Mouse (Mus musculus) E14TG2a.4 (cell line): ENCODE data around the gene Kdelr1.

ENCODE experiments used
- H3K27me3 ChIP-seq: 2 replicates; pipeline ENCODE4 v1.6.1; 2014; ENCODE audit warnings: low read length, control low read depth; ENCODE audit not compliant: insufficient read depth
- H3K36me3 ChIP-seq: 2 replicates; pipeline ENCODE4 v1.6.1; 2014; ENCODE audit warnings: low read length, control low read depth; ENCODE audit not compliant: insufficient read depth
- H3K4me1 ChIP-seq: replicated peaks from 2 replicates; pipeline ENCODE4 v1.6.1; 2014; ENCODE audit warnings: low read depth, low read length, control low read depth
- H3K4me3 ChIP-seq: replicated peaks from 2 replicates; pipeline ENCODE4 v1.5.1; 2014; ENCODE audit warnings: mild to moderate bottlenecking, low read length
- H3K9me3 ChIP-seq: 2 replicates; pipeline ENCODE4 v1.6.1; 2014; ENCODE audit warnings: low read length, control low read depth
- CTCF ChIP-seq: conservative IDR thresholded peaks from 2 replicates; pipeline ENCODE4 v1.5.1; 2014; ENCODE audit warnings: low read length
- NANOG ChIP-seq: IDR thresholded peaks from 2 replicates; pipeline ENCODE4 v1.6.1; 2014; ENCODE audit warnings: borderline replicate concordance, low read length, mixed read lengths
- POU5F1 ChIP-seq: IDR thresholded peaks from 2 replicates; pipeline ENCODE4 v1.6.1; 2014; ENCODE audit warnings: low read length, borderline replicate concordance

The Kdelr1 gene

DNA sequence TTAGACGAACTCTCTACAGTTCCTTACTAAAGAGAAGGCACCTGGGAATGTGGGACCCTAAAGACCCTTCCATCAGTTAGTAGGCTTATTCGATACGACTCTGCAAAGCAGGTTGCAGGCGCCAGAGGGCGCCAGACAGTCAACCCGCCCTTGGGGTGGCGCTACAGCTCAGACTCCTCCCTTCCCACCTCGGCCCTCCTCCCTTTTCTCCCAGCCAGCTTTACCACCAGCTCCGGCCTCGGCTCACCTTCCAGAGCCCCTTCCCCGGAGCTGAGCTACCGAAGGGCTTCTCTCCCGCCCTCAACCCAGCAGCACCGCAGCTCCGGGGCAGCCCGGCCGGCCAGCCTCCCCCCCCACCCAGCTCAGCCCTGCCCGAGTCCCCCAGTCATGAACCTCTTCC lies at the start of gene Kdelr1:
Kdelr1 (plus strand) TSS at position 149 of the 400 bp plus-strand sequence.
- TF ChIP-seq CTCF (peak; percentile 87), POU5F1 (no peak)
- H3K4me3 ChIP-seq, result peak within 1 kb of the TSS; percentile 87
- peaks cover 45% of the 10 kb centered on the region for H3K27me3 ChIP-seq
- peaks cover 36% of the 10 kb centered on the region for H3K36me3 ChIP-seq
- H3K9me3 ChIP-seq, result no peaks in the 10 kb centered on the region
- H3K4me1 ChIP-seq, result peaks cover 46% of the 10 kb centered on the region

DNA sequence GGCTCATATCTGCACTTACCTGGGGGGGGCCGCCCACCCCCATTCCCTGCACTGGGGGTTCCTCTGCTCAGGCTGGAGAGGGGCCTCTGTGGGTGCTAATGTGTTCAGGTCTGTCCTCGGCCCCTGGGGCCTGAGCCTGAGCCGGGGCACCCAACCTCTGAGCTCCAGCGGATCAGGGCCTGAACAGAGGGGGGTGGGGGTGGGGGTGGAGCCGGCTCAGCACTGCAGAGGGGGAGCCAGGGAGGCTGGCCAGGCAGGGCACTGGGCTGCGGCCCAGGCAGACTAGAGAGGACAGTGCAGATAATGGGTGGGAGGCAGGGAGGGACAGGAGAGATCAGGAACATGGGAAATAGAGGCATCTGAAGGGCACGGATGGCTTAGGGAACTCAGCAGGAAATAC lies 48.0 kb upstream of the Kdelr1 start, which contains the start of gene Kcnj14:
Kcnj14 (minus strand) TSS at position 185 of the 400 bp plus-strand sequence.
- H3K9me3 ChIP-seq, result no peaks in the 10 kb centered on the region
- H3K36me3 ChIP-seq, result peaks cover 89% of the 10 kb centered on the region
- H3K4me1 ChIP-seq, result peaks cover 65% of the 10 kb centered on the region
- no peak for TF ChIP-seq POU5F1
- 0 out of 2 replicates have a peak within 1 kb of the TSS, but pooled peaks have one; percentile 13 for H3K4me3 ChIP-seq
- no peaks in the 10 kb centered on the region; the same call in 1 of the 2 replicates for H3K27me3 ChIP-seq

DNA sequence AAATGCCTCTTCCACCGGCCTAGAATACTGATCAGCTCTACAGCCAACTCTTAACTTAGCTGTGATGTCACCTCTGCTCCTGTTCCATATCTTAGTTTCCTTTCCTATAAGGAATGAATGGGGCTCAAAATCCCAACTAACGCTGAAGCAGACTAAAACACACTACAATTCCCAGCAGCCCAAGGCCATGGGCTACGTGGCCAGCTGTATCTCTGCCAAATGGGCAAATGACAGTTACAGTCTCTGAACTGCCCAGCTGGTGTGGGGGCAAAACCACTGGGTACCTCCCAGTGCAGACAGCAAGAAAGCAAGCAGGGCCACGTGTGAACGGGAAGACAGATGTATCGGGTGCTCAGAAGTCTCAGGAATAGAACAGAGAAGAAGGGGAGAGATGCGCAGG lies 45.9 kb upstream of the Kdelr1 start:
- no peak overlapping the region for H3K4me3 ChIP-seq
- H3K4me1 ChIP-seq, result peaks cover 76% of the 10 kb centered on the region
- H3K9me3 ChIP-seq, result no peaks in the 10 kb centered on the region
- peaks cover 6% of the 10 kb centered on the region for H3K27me3 ChIP-seq
- no peak for TF ChIP-seq POU5F1
- TF ChIP-seq CTCF, result no peak
- no peak for TF ChIP-seq NANOG
- peaks cover 83% of the 10 kb centered on the region for H3K36me3 ChIP-seq

DNA sequence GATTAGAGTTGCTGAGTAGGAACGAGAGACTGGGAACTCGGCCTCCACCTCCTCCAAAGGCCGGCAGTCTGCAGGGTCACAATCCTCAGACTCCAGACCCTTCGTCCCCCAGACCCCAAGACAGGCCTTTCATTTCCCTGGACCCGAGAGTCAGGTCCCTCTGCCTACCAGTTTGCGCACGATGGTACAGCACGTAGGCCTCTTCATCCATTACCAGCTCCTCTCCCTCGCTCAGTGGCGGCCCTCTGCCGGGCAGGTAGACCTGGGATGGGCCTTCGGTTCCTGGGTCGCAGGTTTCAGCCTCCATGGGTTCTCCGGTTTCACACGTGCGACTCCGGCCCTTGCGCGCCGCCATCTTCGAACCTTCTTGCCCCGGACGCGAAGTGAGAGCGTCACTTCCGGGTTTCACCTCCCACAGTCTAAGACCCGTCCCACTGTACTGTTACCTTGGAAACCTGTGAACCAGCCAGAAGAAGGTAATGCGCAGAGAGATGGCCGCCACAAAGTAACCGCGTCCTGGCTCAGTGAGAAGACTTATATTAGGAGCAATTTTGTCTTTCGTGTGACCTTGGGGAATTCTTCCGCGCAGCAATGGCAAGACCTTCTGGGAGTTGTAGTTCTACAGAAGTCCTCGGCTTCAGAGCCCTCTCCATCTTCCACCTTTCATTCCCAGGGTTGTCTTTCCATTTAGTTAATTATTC lies 42.0 kb upstream of the Kdelr1 start, which contains the start of gene Grwd1:
Grwd1 (minus strand) TSS at position 518 of the 701 bp plus-strand sequence.
- Histone ChIP-seq H3K4me1 (peaks cover 70% of the 10 kb centered on the region), H3K27me3 (peaks cover 41% of the 10 kb centered on the region)
- TF ChIP-seq CTCF, result no peak
- TF ChIP-seq NANOG, result no peak
- no peak for TF ChIP-seq POU5F1

DNA sequence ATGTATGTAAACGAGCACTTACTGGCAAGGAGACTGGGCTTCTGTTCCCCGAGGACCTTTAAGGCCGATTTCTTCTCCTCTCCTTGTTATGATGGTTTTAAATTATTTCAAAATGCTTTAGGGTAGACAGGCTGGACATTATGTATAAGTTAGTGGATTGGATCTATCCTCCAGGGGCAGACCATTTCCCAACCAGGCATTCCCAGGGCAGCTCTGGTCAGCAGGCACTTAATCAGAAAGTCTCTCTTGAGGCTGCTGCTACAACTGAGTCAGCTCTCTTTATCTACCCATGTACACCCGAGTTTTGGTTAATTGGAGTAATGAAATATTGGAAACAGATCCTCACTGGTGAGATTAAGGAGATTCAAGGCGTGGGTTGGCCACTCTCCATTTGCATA lies 41.4 kb upstream of the Kdelr1 start:
- Histone ChIP-seq H3K4me1 (peaks cover 64% of the 10 kb centered on the region), H3K9me3 (no peaks in the 10 kb centered on the region), H3K4me3 (peak overlapping the region; percentile 100), H3K27me3 (peaks cover 44% of the 10 kb centered on the region), H3K36me3 (peaks cover 38% of the 10 kb centered on the region)
- no peak for TF ChIP-seq NANOG

More for the DNA sequence above, 42.0 kb upstream of the Kdelr1 start, which contains the start of gene Grwd1:
- H3K9me3 ChIP-seq, result no peaks in the 10 kb centered on the region
- peaks cover 44% of the 10 kb centered on the region for H3K36me3 ChIP-seq
- peak within 1 kb of the TSS; percentile 100 for H3K4me3 ChIP-seq

DNA sequence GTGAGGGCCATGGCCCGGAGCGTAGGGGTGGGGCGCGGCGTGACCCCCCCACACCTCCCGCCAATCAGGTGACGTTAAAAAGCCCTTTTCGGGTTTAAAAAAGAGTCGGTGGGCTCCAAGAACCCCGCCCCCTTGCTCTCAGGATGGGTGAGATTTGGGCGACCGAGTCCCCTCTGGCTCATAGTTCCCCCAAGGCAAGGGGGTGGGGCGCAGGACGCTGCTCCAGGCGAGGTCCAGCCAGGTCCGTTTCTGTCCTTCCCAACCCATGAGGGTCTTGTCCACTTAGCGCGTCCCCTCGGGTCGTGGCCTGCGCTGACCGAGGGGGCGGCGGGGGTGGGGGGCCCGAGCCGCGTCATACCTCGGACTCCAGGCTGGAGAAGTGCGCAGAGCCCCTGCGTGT lies 40.1 kb upstream of the Kdelr1 start:
- H3K4me1 ChIP-seq, result peaks cover 51% of the 10 kb centered on the region

DNA sequence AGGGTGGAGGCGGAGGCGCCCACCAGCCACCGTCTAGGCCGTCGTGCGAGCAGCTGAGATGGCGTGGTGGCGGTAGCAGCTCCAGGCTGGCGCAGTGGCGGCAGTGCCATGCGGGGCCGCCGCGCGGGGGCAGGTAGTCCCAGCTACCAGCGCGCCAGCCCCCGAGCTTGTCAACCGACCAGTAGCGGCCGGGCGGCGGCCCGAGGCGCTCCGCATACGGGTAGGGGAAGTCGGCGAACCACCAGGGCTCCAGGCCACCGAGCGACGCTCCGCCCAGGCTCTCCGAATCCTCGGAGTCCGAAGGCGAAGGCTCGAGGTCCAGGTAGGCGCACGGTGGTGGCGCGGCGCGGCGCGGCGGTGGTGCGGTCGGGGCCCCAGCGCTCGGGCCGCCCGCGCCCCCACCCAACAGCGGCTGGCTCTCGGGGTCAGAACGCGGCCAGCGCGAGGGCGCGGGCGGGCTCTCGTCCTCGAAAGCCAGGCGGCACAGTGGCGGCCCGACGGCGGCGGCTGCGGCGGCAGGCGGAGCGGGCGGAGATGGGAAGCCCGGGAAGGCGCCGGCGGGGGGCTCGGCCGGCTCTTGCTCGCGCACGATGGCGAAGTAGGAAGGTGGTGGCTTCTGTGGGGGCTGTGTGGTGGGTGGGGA lies 39.3 kb upstream of the Kdelr1 start:
- no peaks in the 10 kb centered on the region for H3K9me3 ChIP-seq
- H3K36me3 ChIP-seq, result peaks cover 17% of the 10 kb centered on the region
- peaks cover 54% of the 10 kb centered on the region for H3K27me3 ChIP-seq
- peak overlapping the region; percentile 75 for H3K4me3 ChIP-seq
- H3K4me1 ChIP-seq, result peaks cover 44% of the 10 kb centered on the region
- TF ChIP-seq CTCF (no peak), POU5F1 (no peak), NANOG (no peak)

More for the DNA sequence above, 40.1 kb upstream of the Kdelr1 start:
- peak overlapping the region; percentile 75 for H3K4me3 ChIP-seq
- H3K9me3 ChIP-seq, result no peaks in the 10 kb centered on the region
- H3K36me3 ChIP-seq, result peaks cover 25% of the 10 kb centered on the region
- peaks cover 50% of the 10 kb centered on the region for H3K27me3 ChIP-seq
- no peak for TF ChIP-seq POU5F1
- no peak for TF ChIP-seq NANOG
- no peak for TF ChIP-seq CTCF

DNA sequence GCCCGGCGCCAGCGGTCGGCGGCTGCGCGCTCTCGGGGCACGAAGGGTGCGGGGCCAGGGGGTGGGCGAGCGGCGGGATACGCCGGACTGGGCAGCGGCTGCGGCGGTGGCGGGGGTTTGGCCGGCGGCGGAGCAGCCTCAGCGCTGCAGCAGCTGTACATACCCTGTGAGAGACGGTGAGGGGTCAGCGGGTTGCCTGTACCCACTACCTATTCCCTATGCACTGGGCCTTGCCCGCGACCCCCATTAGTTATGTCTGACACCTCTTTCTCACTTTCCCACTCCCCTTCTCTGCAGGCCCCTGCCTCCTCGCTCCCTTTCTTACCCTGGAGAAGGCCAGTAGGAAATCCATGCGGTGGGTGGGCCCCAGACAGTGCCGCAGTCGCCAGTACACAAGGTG lies 38.6 kb upstream of the Kdelr1 start:
- Histone ChIP-seq H3K36me3 (peaks cover 10% of the 10 kb centered on the region), H3K4me1 (peaks cover 39% of the 10 kb centered on the region), H3K27me3 (peaks cover 54% of the 10 kb centered on the region), H3K4me3 (peak overlapping the region; percentile 75), H3K9me3 (no peaks in the 10 kb centered on the region)
- no peak for TF ChIP-seq NANOG
- TF ChIP-seq POU5F1, result no peak
- no peak for TF ChIP-seq CTCF
